Mouse (Mus musculus) small intestine, adult 2 months (tissue): ENCODE measurements around the gene Cox4i2. TPM values are rescaled to one million over a fixed set of nuclear protein-coding genes. Genes with fewer than 3 reads are reported as not detected.

Experiments
- H3K27ac ChIP-seq: fragments of 200-500 bp; 2 replicates; pipeline ENCODE4 v1.5.1; 2012; ENCODE audit warnings: low read depth, low read length, control low read depth, inconsistent platforms; ENCODE audit not compliant: insufficient read depth
- H3K27me3 ChIP-seq: fragments of 200-500 bp; 2 replicates; pipeline ENCODE4 v1.6.1; 2012; ENCODE audit warnings: mild to moderate bottlenecking, moderate library complexity, low read length, inconsistent platforms; ENCODE audit not compliant: control insufficient read depth, insufficient read depth
- H3K36me3 ChIP-seq: fragments of 200-500 bp; 2 replicates; pipeline ENCODE4 v1.6.1; 2012; ENCODE audit warnings: mild to moderate bottlenecking, low read length, control low read depth, inconsistent platforms; ENCODE audit not compliant: control insufficient read depth, insufficient read depth
- H3K4me1 ChIP-seq: fragments of 200-500 bp; 2 replicates; pipeline ENCODE4 v1.6.1; 2012; ENCODE audit warnings: low read length, inconsistent platforms, mixed read lengths; ENCODE audit not compliant: control insufficient read depth, insufficient read depth, insufficient read length
- H3K4me3 ChIP-seq: fragments of 200-500 bp; 2 replicates; pipeline ENCODE4 v1.5.1; 2012; ENCODE audit warnings: low read depth, mild to moderate bottlenecking, control low read depth, inconsistent platforms, low read length, moderate library complexity
- CTCF ChIP-seq: fragments of 200-500 bp; IDR thresholded peaks from 2 replicates; pipeline ENCODE4 v1.5.1; 2012; ENCODE audit warnings: low read depth, mild to moderate bottlenecking, control low read depth, inconsistent platforms, low read length, moderate library complexity, mixed read lengths; ENCODE audit not compliant: insufficient replicate concordance, insufficient read length; ENCODE audit errors: extremely low read depth
- POLR2A ChIP-seq: fragments of 200-500 bp; IDR thresholded peaks from 2 replicates; pipeline ENCODE4 v1.6.1; 2012; ENCODE audit warnings: low read depth, mild to moderate bottlenecking, control low read depth, inconsistent platforms, low read length, moderate library complexity
- WGBS: fragments of 180-500 bp; shearing (Covaris S2); methylation state at CpG from one replicate; pipeline ENCODE4 v1.1.7; 2018; 5-methylcytosine and 5-hydroxymethylcytosine counted together
- polyA plus RNA-seq: library from polyadenylated mRNA; depleted of rRNA; stranded (reverse); fragments of >200 nt; gene quantifications from 2 replicates; pipeline ENCODE4 v1.2.3, GENCODE M21; 2012

The Cox4i2 gene
- polyA plus RNA-seq, 1 experiment = 1.7 TPM

DNA sequence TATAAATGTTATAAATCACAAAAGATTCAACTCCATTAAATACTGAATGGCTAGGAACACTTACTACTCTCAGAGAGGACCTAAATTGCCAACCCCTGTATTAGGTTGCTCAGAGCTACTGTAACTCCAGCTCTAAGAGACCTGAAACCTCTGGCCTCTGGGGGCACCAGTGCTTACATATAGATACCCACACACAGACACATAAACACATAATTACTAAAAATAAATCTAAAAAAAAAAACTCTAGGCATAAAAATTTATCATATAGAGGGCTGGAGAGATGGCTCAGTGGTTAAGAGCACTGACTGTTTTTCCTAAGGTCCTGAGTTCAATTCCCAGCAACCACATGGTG is 46.8 kb downstream of the Cox4i2 start:
- no peak overlapping the region for H3K4me3 ChIP-seq
- TF ChIP-seq POLR2A (no peak), CTCF (no peak)
- no peaks in the 10 kb centered on the region for H3K27me3 ChIP-seq
- H3K4me1 ChIP-seq = peaks cover 15% of the 10 kb centered on the region
- H3K27ac ChIP-seq = no peak overlapping the region
- H3K36me3 ChIP-seq = no peaks in the 10 kb centered on the region

DNA sequence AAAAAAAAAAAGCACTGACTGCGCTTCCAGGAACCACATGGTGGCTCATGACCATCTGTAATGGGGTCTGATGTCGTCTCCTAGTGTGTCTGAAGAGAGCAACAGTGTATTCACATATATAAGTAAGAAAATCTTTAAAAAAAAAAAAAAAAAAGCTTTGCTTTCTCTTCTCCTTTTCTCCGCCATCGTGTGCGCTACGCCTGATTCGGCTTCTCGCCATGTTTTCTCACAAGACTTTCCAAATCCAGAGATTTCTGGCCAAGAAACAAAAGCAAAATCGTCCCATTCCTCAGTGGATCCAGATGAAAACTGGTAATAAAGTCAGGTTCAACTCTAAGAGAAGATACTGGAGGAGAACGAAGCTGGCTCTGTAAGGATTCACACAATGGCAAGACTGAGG is 48.3 kb downstream of the Cox4i2 start:
- Histone ChIP-seq H3K4me3 (no peak overlapping the region), H3K27ac (no peak overlapping the region), H3K4me1 (peaks cover 20% of the 10 kb centered on the region), H3K27me3 (no peaks in the 10 kb centered on the region), H3K36me3 (no peaks in the 10 kb centered on the region)
- TF ChIP-seq CTCF = no peak
- TF ChIP-seq POLR2A = no peak
- WGBS = 91% methylated on average over 10 of the region's 10 CpGs

DNA sequence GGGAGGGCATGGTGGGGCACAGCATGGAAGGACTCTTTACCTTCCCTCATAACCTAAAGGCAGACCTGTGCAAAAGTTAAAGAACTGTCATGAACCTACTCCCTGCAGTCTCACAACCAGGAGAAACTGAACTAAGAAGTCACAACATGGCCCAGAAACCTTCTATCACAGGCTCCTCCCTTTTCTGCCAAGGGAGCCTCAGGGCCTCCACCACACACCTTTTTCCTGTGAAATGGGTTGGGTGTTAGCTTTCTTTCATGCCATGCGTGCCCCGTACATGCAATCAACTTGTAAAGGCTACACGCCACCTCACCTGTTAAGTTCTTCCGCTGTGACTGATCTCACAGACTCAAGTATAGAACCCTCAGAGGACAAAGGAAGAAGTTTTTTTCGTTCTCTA is 49.1 kb downstream of the Cox4i2 start:
- H3K27me3 ChIP-seq = no peaks in the 10 kb centered on the region
- no peak overlapping the region for H3K27ac ChIP-seq
- WGBS = 93% methylated on average over 5 of the region's 5 CpGs
- no peak for TF ChIP-seq CTCF
- TF ChIP-seq POLR2A = no peak
- H3K4me3 ChIP-seq = no peak overlapping the region
- peaks cover 23% of the 10 kb centered on the region for H3K4me1 ChIP-seq
- H3K36me3 ChIP-seq = no peaks in the 10 kb centered on the region

DNA sequence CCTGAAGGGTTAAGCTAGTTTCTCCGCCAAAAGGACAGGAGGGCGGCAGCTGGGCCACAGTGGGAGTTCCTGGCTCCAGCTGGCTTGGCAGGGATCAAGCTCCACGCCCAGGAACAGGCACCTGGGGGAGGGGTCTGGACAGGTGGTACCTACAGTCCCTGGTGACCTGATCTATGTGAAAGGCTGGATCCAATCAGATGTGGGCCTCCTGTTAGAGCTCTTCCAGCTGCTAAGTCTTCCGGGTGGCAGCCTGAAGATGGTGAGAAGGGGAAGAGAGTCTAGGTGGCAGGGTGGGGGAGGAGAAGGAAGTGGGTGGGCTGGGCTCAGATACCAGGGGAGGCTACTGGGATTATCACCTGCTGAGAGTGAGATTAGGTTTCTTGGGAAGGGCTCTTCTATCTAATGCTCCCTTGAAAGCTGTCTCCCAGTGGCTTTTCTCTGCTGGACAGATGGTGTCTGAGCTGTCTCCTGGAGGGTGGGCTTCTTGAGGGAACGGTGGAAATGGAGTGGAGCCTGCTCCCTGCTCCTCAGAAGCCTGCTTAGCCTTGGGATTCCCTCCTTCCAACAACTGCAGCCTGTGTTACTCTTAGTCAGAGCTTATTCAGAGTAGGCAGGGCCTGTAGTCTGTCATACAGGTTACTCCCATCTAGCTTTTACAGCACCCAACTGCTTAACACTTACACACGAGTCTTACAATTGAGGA is 50.6 kb downstream of the Cox4i2 start:
- H3K4me3 ChIP-seq = no peak overlapping the region
- TF ChIP-seq CTCF (no peak), POLR2A (0 out of 2 replicates have a peak, but pooled peaks have one; percentile 23)
- H3K27ac ChIP-seq = peak overlapping the region; percentile 97
- 8% methylated on average over 6 of the region's 6 CpGs for WGBS
- no peaks in the 10 kb centered on the region for H3K36me3 ChIP-seq
- H3K27me3 ChIP-seq = no peaks in the 10 kb centered on the region
- H3K4me1 ChIP-seq = peaks cover 28% of the 10 kb centered on the region

DNA sequence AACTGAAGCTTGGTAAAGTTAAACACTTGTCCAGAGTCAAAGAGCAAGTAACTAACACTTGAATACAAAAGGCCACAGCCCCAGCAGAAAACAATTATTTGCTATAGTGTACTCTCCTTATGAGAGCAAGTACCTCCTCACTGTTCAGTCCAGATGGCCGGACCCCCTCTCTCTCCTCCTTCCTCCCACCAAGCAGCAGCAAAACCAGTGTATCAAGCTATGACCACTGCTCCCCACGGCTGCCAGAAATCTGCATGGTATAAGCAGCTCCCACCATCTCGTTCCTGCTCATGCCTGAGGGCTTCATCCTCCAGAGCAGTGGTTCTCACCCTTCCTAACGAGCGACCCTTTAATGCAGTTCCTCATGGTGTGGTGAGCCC is 51.1 kb downstream of the Cox4i2 start:
- no peaks in the 10 kb centered on the region for H3K27me3 ChIP-seq
- 66% methylated on average over 5 of the region's 5 CpGs for WGBS
- TF ChIP-seq POLR2A = no peak
- TF ChIP-seq CTCF = no peak
- H3K4me3 ChIP-seq = no peak overlapping the region
- H3K36me3 ChIP-seq = no peaks in the 10 kb centered on the region
- H3K27ac ChIP-seq = peak overlapping the region; percentile 97
- peaks cover 31% of the 10 kb centered on the region for H3K4me1 ChIP-seq

DNA sequence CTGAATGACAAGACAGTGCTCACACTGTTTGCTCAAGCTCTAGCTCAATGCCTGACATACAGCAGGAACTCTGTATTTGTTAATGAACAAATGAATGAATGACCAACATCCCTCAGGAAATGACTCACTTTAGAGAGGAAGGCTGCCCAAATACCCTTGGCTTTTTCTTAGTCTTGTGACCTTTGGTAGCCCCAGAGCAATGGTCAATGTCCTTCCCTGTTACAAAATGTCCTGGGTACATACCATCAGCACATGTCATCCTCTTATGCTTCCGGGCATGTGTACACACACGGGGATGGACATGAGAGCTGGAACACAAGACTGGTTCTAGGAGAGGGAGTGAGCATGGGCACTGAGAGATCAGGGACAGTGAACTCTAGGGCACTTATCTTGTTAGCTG is 52.1 kb downstream of the Cox4i2 start:
- H3K27ac ChIP-seq = peak overlapping the region; percentile 97
- H3K4me3 ChIP-seq = no peak overlapping the region
- WGBS = 38% methylated on average over 2 of the region's 2 CpGs
- H3K4me1 ChIP-seq = peaks cover 37% of the 10 kb centered on the region
- H3K36me3 ChIP-seq = no peaks in the 10 kb centered on the region
- no peak for TF ChIP-seq POLR2A
- TF ChIP-seq CTCF = no peak
- no peaks in the 10 kb centered on the region for H3K27me3 ChIP-seq

DNA sequence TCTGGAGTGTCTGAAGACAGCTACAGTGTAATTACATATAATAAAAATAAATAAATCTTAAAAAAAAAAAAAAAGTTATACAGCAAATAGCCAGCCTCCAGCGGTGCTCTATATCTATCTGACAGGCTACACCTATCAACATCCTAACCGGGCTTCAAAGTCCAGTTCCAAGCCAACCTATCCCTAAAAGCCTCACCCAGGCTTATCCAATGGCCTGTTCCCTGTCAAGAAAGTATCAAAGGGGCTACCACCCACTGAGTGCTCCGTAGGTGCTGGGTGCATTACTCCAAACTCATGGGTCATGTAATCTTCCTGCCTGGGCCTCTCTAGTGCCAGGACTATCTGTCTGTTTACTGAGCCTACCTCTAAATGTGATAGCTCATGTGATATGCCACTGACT is 54.2 kb downstream of the Cox4i2 start:
- Histone ChIP-seq H3K4me1 (peaks cover 46% of the 10 kb centered on the region), H3K36me3 (no peaks in the 10 kb centered on the region), H3K27ac (peak overlapping the region; percentile 84), H3K27me3 (no peaks in the 10 kb centered on the region), H3K4me3 (no peak overlapping the region)
- WGBS = 27% methylated on average over 3 of the region's 3 CpGs
- TF ChIP-seq POLR2A (no peak), CTCF (no peak)

DNA sequence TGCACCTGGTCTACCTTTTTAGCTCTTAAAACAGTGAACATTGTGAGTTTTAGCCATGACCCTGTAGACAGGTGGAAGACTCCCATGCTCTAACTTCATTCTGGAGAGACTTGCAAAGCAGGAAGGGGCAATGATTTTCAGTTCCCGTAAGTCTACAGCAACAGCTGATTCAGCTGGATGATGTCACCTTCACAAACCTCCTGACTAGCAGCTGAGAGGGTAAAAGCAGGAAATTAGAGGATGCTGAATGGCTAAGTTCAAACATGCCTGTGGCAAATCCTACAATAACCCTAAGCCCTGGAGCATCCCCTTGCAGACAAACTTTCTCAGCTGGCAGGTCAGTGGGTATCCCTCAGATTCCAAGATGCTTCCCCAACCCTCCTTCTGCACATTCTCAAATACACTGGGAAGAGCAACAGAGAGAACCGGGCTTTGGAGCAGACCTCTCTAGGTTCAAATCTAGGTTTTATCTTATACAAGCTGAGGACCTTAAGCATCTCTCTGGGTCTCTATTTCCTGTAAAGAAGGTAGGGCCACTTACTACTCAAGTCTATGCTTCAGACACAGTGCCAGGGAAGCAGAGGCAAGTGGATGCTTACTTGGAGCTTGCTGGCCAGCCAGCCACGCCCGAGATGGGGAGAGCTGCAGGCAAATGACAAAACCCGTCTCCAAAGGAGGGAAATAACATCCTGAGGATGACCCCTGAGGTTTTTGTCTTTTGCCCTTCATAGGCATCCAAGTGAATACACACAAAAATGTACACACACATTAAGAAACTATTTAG is 56.4 kb downstream of the Cox4i2 start:
- H3K27me3 ChIP-seq = no peaks in the 10 kb centered on the region
- 46% methylated on average over 5 of the region's 5 CpGs for WGBS
- H3K36me3 ChIP-seq = no peaks in the 10 kb centered on the region
- no peak overlapping the region for H3K4me3 ChIP-seq
- peaks cover 43% of the 10 kb centered on the region for H3K4me1 ChIP-seq
- TF ChIP-seq CTCF = no peak
- no peak for TF ChIP-seq POLR2A
- H3K27ac ChIP-seq = peak overlapping the region; percentile 89
